Comparison of ENCODE assay signal across 8 mouse cellular contexts in the genomic region with DNA sequence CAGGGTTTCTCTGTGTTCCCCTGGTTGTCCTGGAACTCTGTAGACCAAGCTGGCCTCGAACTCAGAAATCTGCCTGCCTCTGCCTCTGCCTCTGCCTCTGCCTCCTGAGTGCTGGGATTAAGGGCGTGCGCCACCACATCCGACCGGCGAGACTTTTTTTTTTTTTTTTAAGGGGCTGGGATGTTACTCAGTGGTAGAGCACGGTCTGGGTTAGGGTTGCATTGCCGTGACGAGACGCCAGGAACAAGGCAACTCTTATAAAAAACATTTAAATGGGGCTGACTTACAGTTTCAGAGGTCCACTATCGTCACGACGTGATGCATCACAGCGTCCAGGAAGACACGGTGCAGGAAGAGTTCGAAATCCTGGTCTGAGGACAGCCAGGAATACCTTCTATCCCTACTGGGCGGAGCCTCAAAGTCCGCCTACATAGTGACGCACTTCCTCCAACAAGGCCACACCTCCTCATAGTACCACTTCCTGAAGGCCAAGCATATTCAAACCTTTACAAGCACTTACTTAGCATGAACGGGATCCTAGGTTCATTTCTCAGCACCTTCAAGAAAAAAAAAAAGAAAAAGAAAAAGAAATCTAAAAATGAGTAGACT. TPM values are rescaled to one million over a fixed set of nuclear protein-coding genes. Genes with fewer than 3 reads are reported as not detected.
DNase-seq lines count a peak whose midpoint lies in the region; ATAC-seq and TF ChIP-seq lines count a peak whose summit lies in the region.

A gene (minus strand): TSS at position 360 of the 609 bp plus-strand sequence.

- no peaks in the 10 kb centered on the region for H3K36me3 ChIP-seq in kidney, embryonic 14.5 days (ENCODE audit: control insufficient read depth, insufficient read depth, low read length)
- H3K36me3 ChIP-seq in hindbrain, postnatal 0 days (ENCODE audit: insufficient read depth, low read length): no peaks in the 10 kb centered on the region

- H3K4me3 ChIP-seq in kidney, embryonic 14.5 days (ENCODE audit: low read length): no peak within 1 kb of the TSS
- H3K4me3 ChIP-seq in hindbrain, postnatal 0 days (ENCODE audit: low read length): no peak within 1 kb of the TSS

- no peak for TF ChIP-seq CTCF in hindbrain, postnatal 0 days (IDR thresholded peaks at IDR 0.05; ENCODE audit: low read depth)

- H3K9me3 ChIP-seq in kidney, embryonic 14.5 days (ENCODE audit: control insufficient read depth, low read length): no peaks in the 10 kb centered on the region
- H3K9me3 ChIP-seq in hindbrain, postnatal 0 days (ENCODE audit: low read length): no peaks in the 10 kb centered on the region

- DNase-seq in kidney, adult 11 months: no peak
- DNase-seq in adrenal gland, adult 2 months: no peak
- DNase-seq in gastrocnemius, adult 18-20 months (ENCODE audit: low spot score): no peak
- DNase-seq in hindbrain, postnatal 0 days (ENCODE audit: low spot score): no peak
- DNase-seq in natural killer cell, adult 2 months (ENCODE audit: low spot score in 2 of 2): no peak
- DNase-seq in frontal cortex, postnatal 36 days (ENCODE audit: low spot score in 2 of 2): no peak

- H3K27ac ChIP-seq in kidney, embryonic 14.5 days (ENCODE audit: low read depth, low read length): no peak within 1 kb of the TSS
- no peak within 1 kb of the TSS for H3K27ac ChIP-seq in hindbrain, postnatal 0 days

- no peak for ATAC-seq in kidney, embryonic 14.5 days (ENCODE audit: low FRiP score, low TSS enrichment)
- ATAC-seq in hindbrain, postnatal 0 days: no peak
- ATAC-seq in megakaryocyte, adult 5-6 weeks (ENCODE audit: poor library complexity, severe bottlenecking): no peak

- H3K9ac ChIP-seq in kidney, embryonic 14.5 days (ENCODE audit: low read depth, low read length): no peak within 1 kb of the TSS
- H3K9ac ChIP-seq in hindbrain, postnatal 0 days (replicated peaks; ENCODE audit: low read length): no peak within 1 kb of the TSS

- no peaks in the 10 kb centered on the region for H3K4me1 ChIP-seq in kidney, embryonic 14.5 days (ENCODE audit: control insufficient read depth, insufficient read depth, low read length)
- no peaks in the 10 kb centered on the region for H3K4me1 ChIP-seq in hindbrain, postnatal 0 days (ENCODE audit: insufficient read depth, low read length)

- WGBS in kidney, embryonic 14.5 days: 95% methylated on average over 20 of the region's 20 CpGs
- 94% methylated on average over 20 of the region's 20 CpGs for WGBS in hindbrain, postnatal 0 days

- no peak within 1 kb of the TSS for H3K4me2 ChIP-seq in kidney, embryonic 14.5 days (replicated peaks; ENCODE audit: low read depth, low read length)
- no peak within 1 kb of the TSS for H3K4me2 ChIP-seq in hindbrain, postnatal 0 days (ENCODE audit: low read depth, low read length)

- H3K27me3 ChIP-seq in kidney, embryonic 14.5 days (ENCODE audit: control insufficient read depth, insufficient read depth, low read length): no peaks in the 10 kb centered on the region
- no peaks in the 10 kb centered on the region for H3K27me3 ChIP-seq in hindbrain, postnatal 0 days (ENCODE audit: insufficient read depth, low read length)

RNA-seq across cellular contexts. Expression of the gene that starts here (rescaled TPM):
- 46.2 and 61.4 TPM in 2 replicates for polyA plus RNA-seq in kidney, embryonic 14.5 days (2014; fragmentation: Nextera tagmentation; extraction: Ambion mirVana)
- 100 to 1,000 TPM in 1 of 2 experiments, 10 to 100 TPM in 1; 83.9 to 128 TPM for total RNA-seq in adrenal gland, adult 2 months (2021)
- polyA plus RNA-seq in adrenal gland, adult 2 months (2012; rRNA removed): 6.8 and 9.6 TPM in 2 replicates
- total RNA-seq in gastrocnemius, adult 18-20 months (2021): 10 to 100 TPM; 56.1 to 62.5 TPM
- 69.8 and 83.7 TPM in 2 replicates for total RNA-seq in hindbrain, postnatal 0 days (2014; rRNA removed)
- polyA plus RNA-seq in hindbrain, postnatal 0 days (2015; fragmentation: Nextera tagmentation; extraction: Ambion mirVana): 17.5 and 18.9 TPM in 2 replicates
- 127 and 132 TPM in 2 replicates for total RNA-seq in megakaryocyte, adult 5-6 weeks (2015)
- total RNA-seq in megakaryocyte, adult 5-6 weeks (2017): 122 and 137 TPM in 2 replicates
